Mouse (Mus musculus) liver, postnatal 0 days (tissue): ENCODE measurements at regions not wholly inside any gene's neighbourhood (a gene's known extent, or its start where the extent isn't known, plus 50 kb on each side); places are given as distances from the start of the nearest gene placed in this dataset.

ENCODE experiments used
- CTCF ChIP-seq: sonication (generic); IDR thresholded peaks from 2 replicates; pipeline ENCODE4 v1.5.1; 2016; ENCODE audit warnings: antibody characterized with exemption, low read depth
- EP300 ChIP-seq: IDR thresholded peaks from 2 replicates; pipeline ENCODE4 v1.6.1; 2016; ENCODE audit warnings: antibody characterized with exemption, low read depth, mild to moderate bottlenecking

DNA sequence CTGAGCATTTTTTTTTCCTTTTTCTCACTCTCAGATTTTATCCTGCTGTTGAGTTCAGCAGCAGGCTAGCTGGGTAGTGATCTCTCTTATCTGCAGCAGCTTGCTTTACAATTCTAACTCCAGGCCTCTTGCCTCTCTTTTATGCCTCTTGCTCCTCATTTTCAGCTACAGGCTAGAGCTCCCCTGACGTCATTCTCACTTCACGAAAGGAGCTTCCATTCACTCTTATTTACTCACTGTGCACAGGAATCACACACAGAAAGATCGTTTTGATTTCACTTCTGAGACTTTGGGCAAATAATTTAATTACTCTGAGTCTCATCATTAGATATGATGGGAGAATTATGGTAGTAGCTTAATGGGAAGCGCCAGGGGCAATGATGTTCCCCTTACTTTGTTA is 158.4 kb upstream of the Shisa6 start:
- TF ChIP-seq EP300 (no peak), CTCF (no peak)
